Mouse (Mus musculus): ENCODE measurements around the gene Junb. TPM values are rescaled to one million over a fixed set of nuclear protein-coding genes. Genes with fewer than 3 reads are reported as not detected.

Junb gene
- total and polyA plus RNA-seq, 3 experiments: 41.6 to 72.7 TPM; not detected in 1

DNA sequence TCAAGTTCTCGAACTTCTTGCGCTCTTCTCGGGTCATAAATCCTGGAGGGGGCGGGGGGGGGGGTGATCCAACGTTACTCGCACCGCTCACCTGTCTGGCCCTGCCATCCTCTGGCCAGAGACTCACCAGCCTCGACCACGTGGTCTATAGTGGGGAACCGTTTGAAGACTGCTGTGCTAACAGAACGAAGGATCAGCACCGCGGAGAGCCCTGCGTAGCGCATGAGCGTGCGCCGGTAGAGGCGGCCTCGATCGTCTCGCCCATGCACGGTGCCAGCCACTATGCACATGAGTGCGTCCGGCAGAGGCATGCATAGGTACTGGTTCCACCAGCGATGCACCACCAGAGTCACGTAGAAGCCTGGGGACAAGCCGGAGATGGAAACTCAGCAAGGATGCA lies 32.7 kb upstream of the Junb start:
- no peaks in the 10 kb centered on the region for H3K4me1 ChIP-seq (ENCODE audit: control insufficient read depth in 1 of 2, insufficient read depth in 2 of 2, low read length in 2 of 2)
- no peaks in the 10 kb centered on the region for H3K36me3 ChIP-seq (ENCODE audit: control insufficient read depth in 1 of 2, insufficient read depth in 2 of 2, low read length in 2 of 2)
- no peak for DNase-seq (ENCODE audit: low read depth, low spot score)
- H3K9ac ChIP-seq (ENCODE audit: control insufficient read depth, low read depth, low read length, poor library complexity, severe bottlenecking): no peak overlapping the region
- H3K27ac ChIP-seq (ENCODE audit: control insufficient read depth, low read depth, low read length): no peak overlapping the region
- H3K27me3 ChIP-seq (ENCODE audit: control insufficient read depth in 1 of 2, insufficient read depth in 2 of 2, low read length in 2 of 2): no peaks in the 10 kb centered on the region
- no peaks in the 10 kb centered on the region for H3K9me3 ChIP-seq (replicated peaks; ENCODE audit: insufficient read depth, low read length)
- no peaks in the 10 kb centered on the region for H3K79me2 ChIP-seq (ENCODE audit: control insufficient read depth, insufficient read depth, low read length, poor library complexity)
- TF ChIP-seq RAD21 (IDR thresholded peaks at IDR 0.05; ENCODE audit: low read depth, low read length): no peak
- no peak for TF ChIP-seq POLR2A (IDR thresholded peaks at IDR 0.05; ENCODE audit: control insufficient read depth in 1 of 2, insufficient read depth in 1 of 2, low read depth in 1 of 2, low read length in 2 of 2, poor library complexity in 1 of 2)
- no peak for TF ChIP-seq POLR2AphosphoS2 (IDR thresholded peaks at IDR 0.05; ENCODE audit: low read length)
- no peak for TF ChIP-seq RCOR1 (IDR thresholded peaks at IDR 0.05; ENCODE audit: low read depth, low read length)
- TF ChIP-seq GABPA (IDR thresholded peaks at IDR 0.05; ENCODE audit: low read depth, low read length): no peak
- TF ChIP-seq SIN3A (IDR thresholded peaks at IDR 0.05; ENCODE audit: low read length): no peak
- no peak for TF ChIP-seq EP300 (IDR thresholded peaks at IDR 0.05; ENCODE audit: low read depth in 1 of 2, low read length in 2 of 2)
- TF ChIP-seq E2F4 (IDR thresholded peaks at IDR 0.05; ENCODE audit: borderline replicate concordance, low read depth, low read length): no peak
- no peak for TF ChIP-seq MAX (IDR thresholded peaks at IDR 0.05; ENCODE audit: low read length)
- TF ChIP-seq TAL1 (IDR thresholded peaks at IDR 0.05; ENCODE audit: low read length): no peak
- no peak for TF ChIP-seq CHD2 (IDR thresholded peaks at IDR 0.05; ENCODE audit: low read length)
- TF ChIP-seq JUND (IDR thresholded peaks at IDR 0.05; ENCODE audit: low read depth, low read length): no peak
- no peak for TF ChIP-seq CTCF (IDR thresholded peaks at IDR 0.05 in 2 of 3, conservative IDR thresholded peaks at IDR 0.05 in 1 of 3; ENCODE audit: control insufficient read depth in 1 of 3, insufficient read depth in 1 of 3, low read depth in 2 of 3, low read length in 3 of 3, poor library complexity in 1 of 3, severe bottlenecking in 1 of 3)
- no peak for TF ChIP-seq ZC3H11A (IDR thresholded peaks at IDR 0.05; ENCODE audit: low read depth, low read length)
- TF ChIP-seq UBTF (IDR thresholded peaks at IDR 0.05; ENCODE audit: borderline replicate concordance, insufficient read depth, low read depth, low read length): no peak
- H3K4me3 ChIP-seq (ENCODE audit: control insufficient read depth in 1 of 2, insufficient read depth in 1 of 2, low read depth in 2 of 2, low read length in 2 of 2): no peak overlapping the region

DNA sequence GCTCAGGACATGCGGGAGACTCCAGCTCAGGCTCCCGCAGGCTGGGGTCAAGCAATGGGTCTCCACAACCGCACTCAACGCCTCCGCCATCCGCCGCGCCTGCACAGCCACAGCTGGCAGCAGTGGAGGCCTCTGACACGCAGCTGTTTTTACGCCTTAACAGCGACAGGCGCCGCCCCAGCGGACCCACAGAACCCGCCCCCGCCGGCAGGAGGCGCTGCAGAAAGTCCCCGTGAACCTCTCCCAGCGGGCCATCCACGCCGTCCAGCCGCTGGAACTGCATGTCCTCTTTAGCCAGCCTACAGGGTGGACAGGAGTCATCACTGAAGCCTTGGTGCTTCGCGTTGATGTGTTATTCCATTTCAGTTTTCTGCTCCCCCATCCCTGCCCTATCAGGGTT lies 29.2 kb upstream of the Junb start:
- Histone ChIP-seq H3K27me3 (ENCODE audit: control insufficient read depth in 1 of 2, insufficient read depth in 2 of 2, low read length in 2 of 2) (no peaks in the 10 kb centered on the region), H3K4me3 (ENCODE audit: control insufficient read depth in 1 of 2, insufficient read depth in 1 of 2, low read depth in 2 of 2, low read length in 2 of 2) (no peak overlapping the region), H3K36me3 (ENCODE audit: control insufficient read depth in 1 of 2, insufficient read depth in 2 of 2, low read length in 2 of 2) (no peaks in the 10 kb centered on the region), H3K27ac (ENCODE audit: control insufficient read depth, low read depth, low read length) (no peak overlapping the region), H3K79me2 (ENCODE audit: control insufficient read depth, insufficient read depth, low read length, poor library complexity) (no peaks in the 10 kb centered on the region), H3K4me1 (ENCODE audit: control insufficient read depth in 1 of 2, insufficient read depth in 2 of 2, low read length in 2 of 2) (no peaks in the 10 kb centered on the region), H3K9me3 (replicated peaks; ENCODE audit: insufficient read depth, low read length) (no peaks in the 10 kb centered on the region), H3K9ac (ENCODE audit: control insufficient read depth, low read depth, low read length, poor library complexity, severe bottlenecking) (no peak overlapping the region)
- TF ChIP-seq BHLHE40 (IDR thresholded peaks at IDR 0.05; ENCODE audit: borderline replicate concordance, low read depth, low read length) (no peak), MAFK (IDR thresholded peaks at IDR 0.05; ENCODE audit: borderline replicate concordance, low read depth, low read length) (no peak), E2F4 (IDR thresholded peaks at IDR 0.05; ENCODE audit: borderline replicate concordance, low read depth, low read length) (no peak), MAX (IDR thresholded peaks at IDR 0.05; ENCODE audit: low read length) (no peak), MAZ (IDR thresholded peaks at IDR 0.05; ENCODE audit: low read depth, low read length) (no peak), CHD1 (IDR thresholded peaks at IDR 0.05; ENCODE audit: low read depth, low read length) (no peak), POLR2AphosphoS2 (IDR thresholded peaks at IDR 0.05; ENCODE audit: low read length) (no peak), ZC3H11A (IDR thresholded peaks at IDR 0.05; ENCODE audit: low read depth, low read length) (no peak), MYB (IDR thresholded peaks at IDR 0.05; ENCODE audit: low read depth, low read length) (no peak), UBTF (IDR thresholded peaks at IDR 0.05; ENCODE audit: borderline replicate concordance, insufficient read depth, low read depth, low read length) (no peak), ZNF384 (IDR thresholded peaks at IDR 0.05; ENCODE audit: low read depth, low read length) (no peak), USF1 (IDR thresholded peaks at IDR 0.05; ENCODE audit: low read depth, low read length) (no peak), POLR2A (IDR thresholded peaks at IDR 0.05; ENCODE audit: control insufficient read depth in 1 of 2, insufficient read depth in 1 of 2, low read depth in 1 of 2, low read length in 2 of 2, poor library complexity in 1 of 2) (no peak), ZKSCAN1 (IDR thresholded peaks at IDR 0.05; ENCODE audit: low read depth, low read length) (no peak), CHD2 (IDR thresholded peaks at IDR 0.05; ENCODE audit: low read length) (no peak), RAD21 (IDR thresholded peaks at IDR 0.05; ENCODE audit: low read depth, low read length) (no peak), KAT2A (conservative IDR thresholded peaks at IDR 0.05; ENCODE audit: low read depth, low read length) (no peak), POLR2AphosphoS5 (IDR thresholded peaks at IDR 0.05; ENCODE audit: borderline replicate concordance, low read depth, low read length) (no peak), CTCF (IDR thresholded peaks at IDR 0.05 in 2 of 3, conservative IDR thresholded peaks at IDR 0.05 in 1 of 3; ENCODE audit: control insufficient read depth in 1 of 3, insufficient read depth in 1 of 3, low read depth in 2 of 3, low read length in 3 of 3, poor library complexity in 1 of 3, severe bottlenecking in 1 of 3) (no peak)
- DNase-seq (ENCODE audit: low read depth, low spot score): no peak
